Mouse (Mus musculus) ES-E14 (cell line): ENCODE results near the gene Grap.

Source experiments
- CHD2 ChIP-seq: IDR thresholded peaks from 2 replicates; pipeline ENCODE4 v1.6.1; 2014; ENCODE audit warnings: mild to moderate bottlenecking, low read depth, low read length, inconsistent platforms
- ZNF384 ChIP-seq: IDR thresholded peaks from 2 replicates; pipeline ENCODE4 v1.6.1; 2012; ENCODE audit warnings: low read depth, low read length, inconsistent platforms

GRCm38 (mm10) chr11:61644576-61645326 lies 8.3 kb upstream of the Grap start:
- no peak for TF ChIP-seq ZNF384
- no peak for TF ChIP-seq CHD2
